Mouse (Mus musculus) ES-E14 (cell line): ENCODE results near the gene Rad9b. TPM values are rescaled to one million over a fixed set of nuclear protein-coding genes. Genes with fewer than 3 reads are reported as not detected.

Source experiments
- DNase-seq: peaks from one replicate; pipeline ENCODE4 v3.0.0-alpha.2; 2013; ENCODE audit warnings: low read depth, low spot score
- H3K27ac ChIP-seq: 2 replicates; pipeline ENCODE4 v1.5.1; 2012; ENCODE audit warnings: low read depth, mild to moderate bottlenecking, low read length, moderate library complexity, mixed read lengths; ENCODE audit not compliant: poor library complexity, insufficient read depth, severe bottlenecking
- H3K36me3 ChIP-seq: 2 replicates; pipeline ENCODE4 v1.6.1; 2012; ENCODE audit warnings: mild to moderate bottlenecking, low read length, moderate library complexity, mixed read lengths; ENCODE audit not compliant: control insufficient read depth, poor library complexity, insufficient read depth, severe bottlenecking
- H3K4me1 ChIP-seq, 2 experiments: fragments of 150-350 bp in 1 of 2; sonication (generic) in 1 of 2; 2 replicates each; pipeline ENCODE4 v1.6.1; 2012; ENCODE audit warnings: low read length in 2 of 2, mild to moderate bottlenecking in 1 of 2, mixed read lengths in 1 of 2; ENCODE audit not compliant: control insufficient read depth in 2 of 2, insufficient read depth in 2 of 2, poor library complexity in 1 of 2
- H3K4me3 ChIP-seq, 2 experiments: fragments of 150-350 bp in 1 of 2; sonication (generic) in 1 of 2; 2 replicates each; pipeline ENCODE4 v1.5.1; 2012; ENCODE audit warnings: low read length in 2 of 2, low read depth in 1 of 2, mild to moderate bottlenecking in 1 of 2, mixed read lengths in 1 of 2; ENCODE audit not compliant: insufficient read depth in 1 of 2, poor library complexity in 1 of 2, severe bottlenecking in 1 of 2
- H3K9ac ChIP-seq: 2 replicates; pipeline ENCODE4 v1.6.1; 2012; ENCODE audit warnings: low read depth, mild to moderate bottlenecking, low read length, mixed read lengths; ENCODE audit not compliant: poor library complexity, insufficient read depth, severe bottlenecking
- H3K9me3 ChIP-seq: fragments of 150-350 bp; sonication (generic); 2 replicates; pipeline ENCODE4 v1.6.1; 2012; ENCODE audit warnings: low read depth, mild to moderate bottlenecking, low read length; ENCODE audit not compliant: control insufficient read depth, insufficient read depth
- CHD2 ChIP-seq: IDR thresholded peaks from 2 replicates; pipeline ENCODE4 v1.6.1; 2014; ENCODE audit warnings: mild to moderate bottlenecking, low read depth, low read length, inconsistent platforms
- HCFC1 ChIP-seq: IDR thresholded peaks from 2 replicates; pipeline ENCODE4 v1.6.1; 2012; ENCODE audit warnings: low read length, inconsistent platforms, borderline replicate concordance; ENCODE audit not compliant: insufficient read depth
- MAFK ChIP-seq: IDR thresholded peaks from 2 replicates; pipeline ENCODE4 v1.6.1; 2014; ENCODE audit warnings: mild to moderate bottlenecking, low read depth, low read length, inconsistent platforms; ENCODE audit not compliant: insufficient read depth
- ZC3H11A ChIP-seq: IDR thresholded peaks from 2 replicates; pipeline ENCODE4 v1.6.1; 2012; ENCODE audit warnings: low read depth, mild to moderate bottlenecking, inconsistent platforms, low read length, borderline replicate concordance
- ZNF384 ChIP-seq: IDR thresholded peaks from 2 replicates; pipeline ENCODE4 v1.6.1; 2012; ENCODE audit warnings: low read depth, low read length, inconsistent platforms
- in situ Hi-C, 2 experiments: fragments of 600-800 bp; cut with MboI; formaldehyde crosslinking; loops; one replicate each; pipeline ENCODE4 v1.15.1; 2025; ENCODE audit warnings: low sequenced_read_pairs in 2 of 2, inconsistent platforms in 1 of 2; ENCODE audit not compliant: unreplicated experiment in 2 of 2
- total RNA-seq: library from RNA; depleted of rRNA; stranded (reverse); fragments of 300-350 nt; gene quantifications from 2 replicates; pipeline ENCODE4 v1.2.3, GENCODE M21; 2012

Gene Rad9b
- total RNA-seq, 1 experiment = 20.5 TPM

DNA sequence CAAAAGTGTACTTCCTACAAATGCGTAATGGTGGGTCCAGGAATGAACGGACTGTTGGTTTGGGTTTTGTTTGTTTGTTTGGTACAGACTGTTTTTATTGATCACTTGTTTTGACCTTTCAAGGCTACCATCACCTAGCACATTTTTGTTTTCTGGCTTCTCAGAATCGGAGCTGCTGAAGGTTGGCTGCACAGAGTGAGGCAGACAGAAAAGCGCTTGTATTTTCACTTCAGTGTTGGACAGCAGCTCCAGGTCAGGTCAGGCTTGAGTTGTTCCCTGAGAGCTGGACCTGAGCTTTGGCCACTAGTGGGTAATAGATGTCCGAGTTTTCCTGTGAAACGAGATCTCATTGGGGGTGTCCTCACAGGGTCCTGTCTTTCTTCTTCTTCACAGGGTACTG lies 60.9 kb downstream of the Rad9b start:
- Histone ChIP-seq H3K9me3 (no peaks in the 10 kb centered on the region), H3K4me1 (peaks cover 14 to 30% of the 10 kb centered on the region in 2 experiments; a peak in 3 of 4 replicates), H3K4me3 (no peak overlapping the region), H3K27ac (no peak overlapping the region), H3K36me3 (no peaks in the 10 kb centered on the region), H3K9ac (no peak overlapping the region)
- no peak for DNase-seq
- in situ Hi-C loops = no loop called here
- TF ChIP-seq MAFK = no peak
- TF ChIP-seq CHD2 = no peak
- no peak for TF ChIP-seq HCFC1
- no peak for TF ChIP-seq ZNF384
- no peak for TF ChIP-seq ZC3H11A

GRCm38 (mm10) chr5:122291553-122292339 lies 62.3 kb downstream of the Rad9b start:
- Histone ChIP-seq H3K4me1 (peaks cover 14 to 30% of the 10 kb centered on the region in 2 experiments; a peak in 3 of 4 replicates), H3K9ac (no peak overlapping the region)

GRCm38 (mm10) chr5:122291149-122291548 lies 62.9 kb downstream of the Rad9b start:
- TF ChIP-seq ZNF384 = no peak
- no peak for TF ChIP-seq MAFK
- no peak overlapping the region for H3K4me3 ChIP-seq
- DNase-seq = no peak
- no peak overlapping the region for H3K9ac ChIP-seq
- no peak overlapping the region for H3K27ac ChIP-seq
- H3K9me3 ChIP-seq = no peaks in the 10 kb centered on the region
- in situ Hi-C loops = no loop called here
- peaks cover 14 to 31% of the 10 kb centered on the region in 2 experiments; a peak in 3 of 4 replicates for H3K4me1 ChIP-seq
- H3K36me3 ChIP-seq = peaks cover 5% of the 10 kb centered on the region

More at GRCm38 (mm10) chr5:122291553-122292339, 62.3 kb downstream of the Rad9b start:
- Histone ChIP-seq H3K9me3 (no peaks in the 10 kb centered on the region), H3K4me3 (no peak overlapping the region), H3K36me3 (peaks cover 5% of the 10 kb centered on the region), H3K27ac (no peak overlapping the region)
- in situ Hi-C loops = no loop called here
- DNase-seq = no peak
- TF ChIP-seq ZNF384 (no peak), CHD2 (no peak), HCFC1 (no peak), ZC3H11A (no peak), MAFK (no peak)

DNA sequence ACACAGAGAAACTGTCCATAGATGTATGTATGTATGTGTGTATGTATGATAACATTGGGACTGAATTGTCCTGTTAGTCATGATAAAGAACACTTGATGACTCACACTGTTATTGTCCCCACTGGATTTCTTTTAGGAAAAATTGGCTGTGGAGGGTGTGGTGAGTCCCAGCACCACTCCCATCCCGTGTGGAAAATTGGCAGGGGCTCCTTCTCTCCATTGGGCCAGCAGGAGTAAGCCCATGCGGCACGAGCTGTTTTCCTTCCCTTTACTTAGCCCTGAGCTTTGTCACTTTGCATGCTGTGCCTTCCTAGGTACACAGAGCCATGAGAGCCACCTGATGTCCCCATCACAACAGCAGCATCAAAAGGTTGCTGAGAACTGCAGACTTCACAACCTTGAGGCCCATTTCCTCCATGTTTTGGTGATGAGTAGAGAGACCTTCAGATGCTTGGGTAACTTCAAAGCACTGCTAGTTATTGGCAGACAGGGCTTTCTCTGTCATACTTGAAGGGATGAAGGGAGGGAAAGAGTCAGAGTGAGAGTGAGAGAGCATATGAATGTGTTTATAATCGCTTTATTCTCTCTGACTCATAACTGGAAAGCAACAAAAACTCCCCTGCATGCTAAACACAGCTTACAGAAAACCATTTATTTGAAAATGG lies 65.8 kb downstream of the Rad9b start:
- Histone ChIP-seq H3K27ac (no peak overlapping the region), H3K9me3 (no peaks in the 10 kb centered on the region), H3K36me3 (peaks cover 5% of the 10 kb centered on the region), H3K4me3 (no peak overlapping the region), H3K9ac (no peak overlapping the region), H3K4me1 (peaks cover 6 to 14% of the 10 kb centered on the region in 2 experiments)
- in situ Hi-C loops = no loop called here
- no peak for DNase-seq
- TF ChIP-seq ZC3H11A (no peak), ZNF384 (no peak), CHD2 (no peak), MAFK (no peak), HCFC1 (no peak)

DNA sequence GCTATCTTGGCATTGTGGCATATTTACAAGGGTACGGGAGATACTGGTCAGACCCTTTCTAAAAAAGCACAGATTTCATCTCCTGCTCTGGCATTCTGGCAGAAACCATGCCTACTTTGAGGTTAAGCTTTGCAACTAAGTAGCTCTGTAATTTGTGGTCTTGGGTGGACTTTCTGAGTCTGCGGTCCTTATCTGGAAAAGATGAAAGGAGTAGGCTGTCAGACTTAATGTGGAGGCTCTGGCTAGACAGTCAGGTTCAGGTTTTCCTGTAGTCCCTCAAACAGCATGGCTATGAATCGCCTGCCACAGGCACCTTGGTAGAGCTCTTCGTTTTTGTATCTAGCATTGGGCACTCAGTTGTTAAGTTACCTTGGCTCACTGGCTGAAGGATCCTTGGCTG lies 67.0 kb downstream of the Rad9b start:
- no peak for TF ChIP-seq HCFC1
- no peak for TF ChIP-seq ZNF384
- no peak for TF ChIP-seq MAFK
- no peak for TF ChIP-seq CHD2
- no peak for TF ChIP-seq ZC3H11A
- Histone ChIP-seq H3K9me3 (no peaks in the 10 kb centered on the region), H3K4me1 (peaks cover 6 to 7% of the 10 kb centered on the region in 2 experiments), H3K27ac (no peak overlapping the region), H3K36me3 (peaks cover 5% of the 10 kb centered on the region), H3K4me3 (no peak overlapping the region), H3K9ac (no peak overlapping the region)
- in situ Hi-C loops = no loop called here
- no peak for DNase-seq
